Mouse (Mus musculus) fat pad, adult 2 months (tissue): ENCODE measurements around the gene Ctr9.

Experiments used
- DNase-seq: peaks from one replicate; pipeline ENCODE4 v3.0.0-alpha.2; 2011; ENCODE audit warnings: low read depth, low spot score; ENCODE audit errors: extremely low read depth

Gene Ctr9

DNA sequence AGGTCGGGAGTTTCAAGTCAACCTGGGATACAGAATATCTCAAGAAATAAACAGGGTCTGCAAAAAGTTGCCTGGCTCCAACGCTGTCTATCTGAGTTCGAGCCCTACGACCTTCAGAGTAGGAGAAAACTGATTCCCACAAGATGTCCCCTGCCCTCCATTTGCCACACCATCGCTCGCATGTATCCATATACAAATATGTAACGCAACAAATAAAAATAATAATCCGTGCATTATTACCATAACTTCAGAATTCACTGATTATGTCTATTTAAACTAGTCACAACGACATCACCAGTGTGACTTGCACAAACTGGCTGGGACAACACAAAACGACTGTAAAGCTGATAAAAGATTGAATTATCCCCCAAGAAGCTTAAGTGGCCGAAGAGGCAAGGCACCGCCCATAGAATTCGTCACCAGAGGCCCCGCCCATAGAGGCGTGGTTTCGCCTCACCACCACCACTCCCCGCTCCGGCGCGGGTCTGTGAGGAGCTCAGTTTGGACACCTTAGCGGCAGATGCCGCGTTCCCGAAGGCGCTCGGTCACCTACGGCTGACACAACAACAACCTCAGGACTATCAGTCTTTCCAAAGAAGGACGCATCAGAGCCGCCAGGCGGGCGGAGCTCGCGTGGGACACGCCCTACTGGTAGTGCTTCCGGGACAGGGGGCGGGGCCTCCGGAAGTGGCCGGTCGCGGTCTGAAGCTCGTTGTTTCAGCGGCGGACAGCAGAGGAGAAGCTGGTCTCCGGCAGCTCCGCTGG lies at the start of gene Ctr9:
Gene Ctr9, plus strand, starts transcription at position 671 of the 765 bp plus-strand sequence.
- no peak for DNase-seq

GRCm38 (mm10) chr7:110981036-110981435 lies 47.7 kb upstream of the Ctr9 start:
- DNase-seq = no peak

GRCm38 (mm10) chr7:110982053-110982705 lies 46.6 kb upstream of the Ctr9 start, which contains the start of gene Mrvi1:
TSS of gene Mrvi1 (minus strand) at chr7:110982461.
- no peak for DNase-seq

GRCm38 (mm10) chr7:110982764-110983163 lies 46.0 kb upstream of the Ctr9 start:
- no peak for DNase-seq

DNA sequence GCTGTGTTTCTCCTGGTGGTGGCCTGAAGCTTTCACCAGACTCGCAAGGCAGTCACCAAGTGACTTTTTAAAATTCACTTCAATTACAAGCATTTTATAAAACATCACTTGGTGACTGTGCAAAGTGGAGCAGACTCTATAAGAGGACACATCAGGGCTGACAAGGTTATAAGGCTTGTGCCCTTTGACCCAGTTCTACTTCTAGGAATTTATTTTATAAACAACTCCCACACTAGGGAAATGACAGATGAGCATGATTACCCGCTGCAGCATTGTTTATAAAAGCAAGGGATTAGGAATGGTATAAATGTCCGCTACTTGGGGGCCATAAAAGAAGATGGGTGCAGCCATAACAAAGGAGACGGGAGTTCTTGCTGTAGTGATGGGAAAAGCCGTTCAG lies 45.1 kb upstream of the Ctr9 start:
- DNase-seq = no peak

- DNase-seq = no peak
Measured at GRCm38 (mm10) chr7:110985581-110986265, 43.0 kb upstream of the Ctr9 start.

DNA sequence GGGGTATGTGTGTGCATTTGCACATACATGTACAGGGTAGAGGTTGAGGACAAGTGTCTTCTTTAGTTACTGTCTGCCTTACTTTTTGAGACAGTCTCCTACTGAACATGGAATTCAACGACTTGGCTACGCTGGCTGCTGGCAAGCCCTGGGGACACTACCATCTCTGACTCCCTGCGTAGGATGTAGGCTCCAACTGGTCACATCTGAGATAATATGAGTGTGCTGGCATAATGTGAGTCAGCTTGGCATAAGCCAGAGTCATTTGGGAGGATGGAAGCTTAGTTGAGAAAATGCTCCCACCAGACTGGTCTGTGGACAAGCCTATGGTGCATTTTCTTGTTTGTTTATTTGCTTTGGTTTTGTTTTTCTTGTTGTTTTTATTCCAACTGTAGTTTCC lies 40.7 kb upstream of the Ctr9 start:
- DNase-seq = no peak

GRCm38 (mm10) chr7:110989286-110989879 lies 39.4 kb upstream of the Ctr9 start:
- peak; percentile 5 for DNase-seq

- no peak for DNase-seq
Measured at GRCm38 (mm10) chr7:110990356-110991220, 38.2 kb upstream of the Ctr9 start.

- no peak for DNase-seq
Measured at GRCm38 (mm10) chr7:110991221-110991494, 37.6 kb upstream of the Ctr9 start.

DNA sequence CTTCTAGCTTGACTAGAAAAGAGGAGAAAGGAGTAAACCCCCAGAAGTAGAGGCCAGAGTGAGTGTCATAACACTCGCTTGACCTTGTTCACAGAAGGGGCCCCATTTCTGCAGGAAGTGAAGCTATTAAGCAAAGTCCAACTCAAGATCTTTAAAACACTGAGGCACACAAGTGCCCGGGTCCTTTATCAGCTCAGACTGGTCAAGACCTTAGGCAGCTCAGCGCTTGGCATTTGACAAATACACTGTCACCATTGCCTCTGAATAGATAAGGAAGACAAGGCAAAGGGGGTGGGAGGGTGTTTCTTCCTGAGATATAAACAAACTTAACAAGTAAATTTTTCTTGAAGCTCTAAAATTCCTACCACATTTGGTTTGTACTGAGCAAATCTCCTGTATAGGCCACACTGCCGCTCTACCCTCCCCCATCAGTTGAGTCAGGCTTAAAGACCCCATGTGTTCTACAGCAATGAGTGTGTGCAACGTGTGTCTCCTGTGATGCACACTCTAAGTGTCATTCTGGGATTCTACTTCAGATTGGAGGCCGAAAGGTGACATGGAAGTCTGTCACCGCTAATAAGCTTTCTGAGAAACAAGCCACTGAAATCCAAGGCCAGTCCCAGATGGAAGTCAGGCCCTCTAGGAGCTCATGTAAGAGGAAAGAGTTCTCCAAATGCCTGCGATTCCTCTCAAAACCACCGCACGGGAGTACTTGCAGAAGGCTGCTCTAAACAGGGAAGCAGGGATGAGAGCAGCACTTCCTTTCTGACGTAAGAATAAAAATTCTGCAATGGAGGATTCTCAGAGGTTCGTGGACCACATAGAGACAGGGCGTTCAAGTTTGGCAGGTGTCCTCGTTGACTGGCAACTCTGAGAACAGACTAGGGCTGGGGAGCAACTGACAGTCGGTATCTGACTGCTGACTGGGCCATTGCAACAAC lies 29.6 kb upstream of the Ctr9 start:
- DNase-seq = no peak

- no peak for DNase-seq
Measured at GRCm38 (mm10) chr7:111004136-111004840, 24.5 kb upstream of the Ctr9 start.

DNA sequence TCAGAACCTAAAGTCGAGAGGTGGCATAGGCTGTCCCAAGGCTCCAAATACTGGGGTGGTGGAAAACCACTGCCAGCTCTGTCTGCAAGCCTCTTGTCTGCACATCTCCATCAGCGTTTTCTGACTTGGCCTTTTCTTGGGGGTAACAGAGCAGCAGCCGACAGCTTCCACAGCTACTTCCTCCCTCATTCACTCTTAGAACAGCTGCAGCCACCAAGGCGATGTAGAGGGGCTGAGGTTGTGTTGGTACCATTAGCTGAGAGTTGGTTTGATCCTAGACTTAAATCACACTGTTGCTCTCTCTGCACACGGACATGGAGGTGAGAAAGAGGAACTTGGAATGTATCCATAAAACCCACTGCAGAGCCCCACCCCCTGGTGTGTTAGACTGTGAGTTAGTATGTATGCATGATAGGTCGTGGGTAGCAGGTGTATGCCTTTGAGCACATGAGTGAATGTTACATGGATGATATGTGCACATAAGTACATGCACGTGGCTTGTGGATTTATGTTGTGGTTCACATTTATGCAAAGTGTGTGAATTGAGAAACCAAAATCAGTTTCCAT lies 14.6 kb upstream of the Ctr9 start:
- no peak for DNase-seq

- DNase-seq = no peak
Measured at GRCm38 (mm10) chr7:111014893-111015292, 13.9 kb upstream of the Ctr9 start.

DNA sequence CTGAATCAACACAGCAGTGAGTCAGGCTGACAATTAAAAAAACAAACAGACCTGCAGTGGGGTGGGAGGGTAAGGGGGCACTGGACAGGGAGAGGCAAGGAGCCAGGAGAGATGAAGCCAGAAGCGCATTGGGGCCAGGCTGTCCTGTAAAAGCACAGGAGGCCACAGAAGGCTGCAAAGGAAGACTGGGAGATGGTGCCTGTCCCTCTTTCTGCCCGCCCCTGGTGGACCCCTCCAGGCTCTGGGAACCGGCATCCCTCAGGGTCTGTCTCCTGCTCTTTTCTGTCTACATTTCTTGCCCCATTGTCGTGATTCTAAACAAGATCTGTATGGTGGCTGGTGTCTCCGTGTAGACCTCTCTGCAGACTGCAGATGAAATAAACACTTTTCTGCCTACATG lies 13.0 kb upstream of the Ctr9 start:
- no peak for DNase-seq

DNA sequence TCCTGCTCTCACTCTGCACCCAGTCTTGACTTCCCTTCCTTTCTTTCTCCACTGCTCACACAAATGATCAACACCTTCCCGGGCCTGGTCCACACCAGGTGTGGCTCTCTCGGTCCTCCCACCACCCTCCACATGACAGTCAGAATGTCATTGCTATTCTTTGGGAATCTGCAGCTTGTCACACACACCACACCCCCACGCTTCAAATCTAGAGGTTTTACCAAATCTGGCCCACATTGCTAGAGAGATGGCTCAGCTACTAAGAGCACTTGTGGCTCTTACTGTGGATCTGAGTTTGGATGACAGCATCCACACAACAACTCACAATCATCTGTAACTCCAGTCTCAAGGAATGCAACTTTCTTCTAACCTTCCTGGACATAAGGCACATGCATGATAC lies 11.8 kb upstream of the Ctr9 start:
- no peak for DNase-seq

- peak; percentile 59 for DNase-seq
Measured at GRCm38 (mm10) chr7:111020814-111021213, 7.9 kb upstream of the Ctr9 start.

- no peak for DNase-seq
Measured at GRCm38 (mm10) chr7:111024068-111024594, 4.6 kb upstream of the Ctr9 start.

- no peak for DNase-seq
Measured at GRCm38 (mm10) chr7:111024912-111025311, 3.8 kb upstream of the Ctr9 start.
